Mouse (Mus musculus): ENCODE data around the gene Tpbpa. TPM values are rescaled to one million over a fixed set of nuclear protein-coding genes. Genes with fewer than 3 reads are reported as not detected.
A peak's percentile ranks its signal among the peaks of the same experiment; 100 is the strongest.
"Not testable (repeated sequence)": the region's sequence is repeated elsewhere in the genome, so short reads cannot be mapped to it uniquely, and the experiment has no call there.

Tpbpa gene
- polyA plus RNA-seq (2015; fragmentation: Nextera tagmentation; extraction: Ambion mirVana) = not detected in 2 replicates

- H3K4me3 ChIP-seq (replicated peaks); ATAC-seq (ENCODE audit: insufficient read depth, low FRiP score, low read depth); H3K27me3 ChIP-seq (replicated peaks); H3K36me3 ChIP-seq; H3K4me2 ChIP-seq; H3K27ac ChIP-seq; H3K9me3 ChIP-seq; H3K4me1 ChIP-seq; H3K9ac ChIP-seq: not testable (repeated sequence)
- 76% methylated on average over 3 of the region's 3 CpGs for WGBS
Measured at GRCm38 (mm10) chr13:60941884-60942283, at the start of gene Tpbpa. Gene Tpbpa (minus strand): TSS chr13:60941984.

GRCm38 (mm10) chr13:60986915-60987314, 45.1 kb upstream of the Tpbpa start:
- not testable (repeated sequence) for H3K4me2 ChIP-seq; H3K9me3 ChIP-seq; H3K27ac ChIP-seq; ATAC-seq (ENCODE audit: insufficient read depth, low FRiP score, low read depth); H3K9ac ChIP-seq; H3K4me1 ChIP-seq; H3K27me3 ChIP-seq (replicated peaks); H3K36me3 ChIP-seq; H3K4me3 ChIP-seq (replicated peaks)
- WGBS = 73% methylated on average over 5 of the region's 5 CpGs

GRCm38 (mm10) chr13:60972319-60972718, 30.5 kb upstream of the Tpbpa start:
- H3K4me3 ChIP-seq (replicated peaks); H3K27ac ChIP-seq; H3K36me3 ChIP-seq; ATAC-seq (ENCODE audit: insufficient read depth, low FRiP score, low read depth); H3K27me3 ChIP-seq (replicated peaks); H3K4me2 ChIP-seq; H3K9ac ChIP-seq; H3K4me1 ChIP-seq; H3K9me3 ChIP-seq: not testable (repeated sequence)
- WGBS = 70% methylated on average over 4 of the region's 4 CpGs

- not testable (repeated sequence) for H3K27me3 ChIP-seq (replicated peaks); H3K4me3 ChIP-seq (replicated peaks); H3K9me3 ChIP-seq; H3K36me3 ChIP-seq; H3K27ac ChIP-seq; H3K4me1 ChIP-seq; H3K9ac ChIP-seq; H3K4me2 ChIP-seq; ATAC-seq (ENCODE audit: insufficient read depth, low FRiP score, low read depth)
- 30% methylated on average over 5 of the region's 5 CpGs for WGBS
Measured at GRCm38 (mm10) chr13:60963985-60964384, 22.2 kb upstream of the Tpbpa start.

GRCm38 (mm10) chr13:60961706-60962105, 19.9 kb upstream of the Tpbpa start:
- no peak overlapping the region for H3K9ac ChIP-seq
- no peaks in the 10 kb centered on the region for H3K9me3 ChIP-seq
- no peak overlapping the region for H3K4me3 ChIP-seq (replicated peaks)
- no peaks in the 10 kb centered on the region for H3K27me3 ChIP-seq (replicated peaks)
- 62% methylated on average over 5 of the region's 5 CpGs for WGBS
- no peak overlapping the region for H3K27ac ChIP-seq
- no peak overlapping the region for H3K4me2 ChIP-seq
- ATAC-seq (ENCODE audit: insufficient read depth, low FRiP score, low read depth) = no peak
- H3K36me3 ChIP-seq = no peaks in the 10 kb centered on the region
- H3K4me1 ChIP-seq = no peaks in the 10 kb centered on the region

- Histone ChIP-seq H3K4me2 (no peak within 1 kb of the TSS), H3K9me3 (no peaks in the 10 kb centered on the region), H3K36me3 (no peaks in the 10 kb centered on the region), H3K27ac (no peak within 1 kb of the TSS), H3K27me3 (replicated peaks) (no peaks in the 10 kb centered on the region), H3K4me3 (replicated peaks) (no peak within 1 kb of the TSS), H3K4me1 (no peaks in the 10 kb centered on the region), H3K9ac (no peak within 1 kb of the TSS)
- 52% methylated on average over 5 of the region's 5 CpGs for WGBS
- no peak; the same call in 1 of the 2 replicates for ATAC-seq (ENCODE audit: insufficient read depth, low FRiP score, low read depth)
Measured at GRCm38 (mm10) chr13:60936500-60936901, 5.3 kb downstream of the Tpbpa start, which contains the start of the genes Gm49391 and Ctla2a. Gene Gm49391 (minus strand): TSS chr13:60936571. Gene Ctla2a (minus strand): TSS chr13:60936625.

- ATAC-seq (ENCODE audit: insufficient read depth, low FRiP score, low read depth); H3K27ac ChIP-seq; H3K4me2 ChIP-seq; H3K4me1 ChIP-seq; H3K27me3 ChIP-seq (replicated peaks); H3K4me3 ChIP-seq (replicated peaks); H3K36me3 ChIP-seq; H3K9me3 ChIP-seq; H3K9ac ChIP-seq: not testable (repeated sequence)
- WGBS = 62% methylated on average over 2 of the region's 2 CpGs
Measured at GRCm38 (mm10) chr13:60935490-60935889, 6.3 kb downstream of the Tpbpa start, which contains the start of gene Gm49393. Gene Gm49393 (minus strand): TSS chr13:60935590.

- WGBS = 79% methylated on average over 2 of the region's 2 CpGs
- not testable (repeated sequence) for H3K9me3 ChIP-seq; H3K9ac ChIP-seq; H3K36me3 ChIP-seq; H3K27me3 ChIP-seq (replicated peaks); H3K27ac ChIP-seq; H3K4me2 ChIP-seq; H3K4me3 ChIP-seq (replicated peaks); H3K4me1 ChIP-seq; ATAC-seq (ENCODE audit: insufficient read depth, low FRiP score, low read depth)
Measured at GRCm38 (mm10) chr13:60904780-60905179, 37.0 kb downstream of the Tpbpa start, which contains the start of gene Tpbpb. Gene Tpbpb (minus strand): TSS chr13:60904880.

- H3K9ac ChIP-seq = no peak within 1 kb of the TSS
- H3K4me3 ChIP-seq (replicated peaks) = no peak within 1 kb of the TSS
- no peaks in the 10 kb centered on the region for H3K36me3 ChIP-seq
- ATAC-seq (ENCODE audit: insufficient read depth, low FRiP score, low read depth) = 0 out of 2 replicates have a peak, but pooled peaks have one; percentile 27
- H3K4me2 ChIP-seq = no peak within 1 kb of the TSS
- no peak within 1 kb of the TSS for H3K27ac ChIP-seq
- H3K9me3 ChIP-seq = no peaks in the 10 kb centered on the region
- no peaks in the 10 kb centered on the region for H3K4me1 ChIP-seq
- H3K27me3 ChIP-seq (replicated peaks) = no peaks in the 10 kb centered on the region
- WGBS = 56% methylated on average over 3 of the region's 3 CpGs
Measured at GRCm38 (mm10) chr13:60897328-60897727, 44.5 kb downstream of the Tpbpa start, which contains the start of gene Ctla2b. Gene Ctla2b (minus strand): TSS chr13:60897447.

GRCm38 (mm10) chr13:60896794-60897193, 45.0 kb downstream of the Tpbpa start, which contains the start of gene Gm49392:
Gene Gm49392 (minus strand): TSS chr13:60896894.
- H3K4me3 ChIP-seq (replicated peaks); H3K27me3 ChIP-seq (replicated peaks); H3K9me3 ChIP-seq; H3K36me3 ChIP-seq; H3K9ac ChIP-seq; H3K4me2 ChIP-seq; ATAC-seq (ENCODE audit: insufficient read depth, low FRiP score, low read depth); H3K4me1 ChIP-seq; H3K27ac ChIP-seq: not testable (repeated sequence)
- WGBS = 81% methylated on average over 8 of the region's 8 CpGs

GRCm38 (mm10) chr13:60895406-60896160, 46.2 kb downstream of the Tpbpa start:
- no peak overlapping the region for H3K9ac ChIP-seq
- H3K4me3 ChIP-seq (replicated peaks) = no peak overlapping the region
- no peaks in the 10 kb centered on the region for H3K9me3 ChIP-seq
- ATAC-seq (ENCODE audit: insufficient read depth, low FRiP score, low read depth) = no peak
- H3K36me3 ChIP-seq = no peaks in the 10 kb centered on the region
- no peak overlapping the region for H3K4me2 ChIP-seq
- no peaks in the 10 kb centered on the region for H3K4me1 ChIP-seq
- no peak overlapping the region for H3K27ac ChIP-seq
- no peaks in the 10 kb centered on the region for H3K27me3 ChIP-seq (replicated peaks)

- Histone ChIP-seq H3K27ac (no peak overlapping the region), H3K36me3 (no peaks in the 10 kb centered on the region), H3K4me3 (replicated peaks) (no peak overlapping the region), H3K9ac (no peak overlapping the region), H3K27me3 (replicated peaks) (no peaks in the 10 kb centered on the region), H3K4me1 (no peaks in the 10 kb centered on the region), H3K4me2 (no peak overlapping the region), H3K9me3 (no peaks in the 10 kb centered on the region)
- ATAC-seq (ENCODE audit: insufficient read depth, low FRiP score, low read depth) = no peak
- 87% methylated on average over 1 of the region's 1 CpGs for WGBS
Measured at GRCm38 (mm10) chr13:60892301-60892700, 49.5 kb downstream of the Tpbpa start.

All from stomach, embryonic 15.5 days (tissue).